Mouse (Mus musculus) embryonic facial prominence, embryonic 13.5 days (tissue): ENCODE measurements around the gene Rtn4. TPM values are rescaled to one million over a fixed set of nuclear protein-coding genes. Genes with fewer than 3 reads are reported as not detected.
"Not testable (repeated sequence)": the region's sequence is repeated elsewhere in the genome, so short reads cannot be mapped to it uniquely, and the experiment has no call there.

Source experiments
- ATAC-seq: fragments of 200-750 bp; cut with Nextera tagmentation; 2 replicates; pipeline ENCODE4 v1.8.0; 2017; ENCODE audit warnings: low read depth; ENCODE audit not compliant: insufficient number of reproducible peaks, insufficient read depth, low FRiP score, low TSS enrichment
- H3K27ac ChIP-seq: fragments of 300-500 bp; sonication (generic); 2 replicates; pipeline ENCODE4 v1.5.1; 2015; ENCODE audit warnings: moderate library complexity, mild to moderate bottlenecking, inconsistent platforms
- H3K27me3 ChIP-seq: fragments of 300-500 bp; sonication (generic); 2 replicates; pipeline ENCODE4 v1.6.1; 2015; ENCODE audit warnings: mild to moderate bottlenecking, inconsistent platforms
- H3K36me3 ChIP-seq: fragments of 300-500 bp; sonication (generic); 2 replicates; pipeline ENCODE4 v1.6.1; 2015; ENCODE audit warnings: mild to moderate bottlenecking, inconsistent platforms
- H3K4me1 ChIP-seq: fragments of 300-500 bp; sonication (generic); 2 replicates; pipeline ENCODE4 v1.6.1; 2015; ENCODE audit warnings: inconsistent platforms
- H3K4me2 ChIP-seq: fragments of 300-500 bp; sonication (generic); 2 replicates; pipeline ENCODE4 v1.6.1; 2015; ENCODE audit warnings: moderate library complexity, mild to moderate bottlenecking, inconsistent platforms
- H3K4me3 ChIP-seq: fragments of 300-500 bp; sonication (generic); 2 replicates; pipeline ENCODE4 v1.5.1; 2015; ENCODE audit warnings: mild to moderate bottlenecking, inconsistent platforms
- H3K9ac ChIP-seq: fragments of 300-500 bp; sonication (generic); 2 replicates; pipeline ENCODE4 v1.6.1; 2015; ENCODE audit warnings: mild to moderate bottlenecking, inconsistent platforms
- H3K9me3 ChIP-seq: fragments of 300-500 bp; sonication (generic); 2 replicates; pipeline ENCODE4 v1.6.1; 2016; ENCODE audit warnings: inconsistent platforms
- WGBS: fragments of 180-500 bp; shearing (Covaris S2); methylation state at CpG from one replicate; pipeline ENCODE4 v1.1.7; 2015; ENCODE audit warnings: mixed read lengths; 5-methylcytosine and 5-hydroxymethylcytosine counted together
- polyA plus RNA-seq: library from polyadenylated mRNA; unstranded; fragments of >200 nt; fragmentation: Nextera tagmentation; extraction: Ambion mirVana; gene quantifications from 2 replicates; pipeline ENCODE4 v1.2.1, GENCODE M21; 2015

Rtn4 gene
- polyA plus RNA-seq, 1 experiment from 2014 or later, result 68.3 TPM

- Histone ChIP-seq H3K9me3 (no peaks in the 10 kb centered on the region), H3K4me3 (no peak overlapping the region), H3K4me1 (no peaks in the 10 kb centered on the region), H3K27me3 (no peaks in the 10 kb centered on the region), H3K4me2 (no peak overlapping the region), H3K9ac (no peak overlapping the region), H3K36me3 (peaks cover 45% of the 10 kb centered on the region), H3K27ac (no peak overlapping the region)
- WGBS, result 90% methylated on average over 1 of the region's 1 CpGs
- ATAC-seq, result no peak
Observed at GRCm38 (mm10) chr11:29747881-29748280, 55.1 kb downstream of the Rtn4 start.

GRCm38 (mm10) chr11:29748750-29749467 is 56.2 kb downstream of the Rtn4 start:
- Histone ChIP-seq H3K9ac (no peak overlapping the region), H3K27me3 (no peaks in the 10 kb centered on the region), H3K4me2 (no peak overlapping the region), H3K9me3 (no peaks in the 10 kb centered on the region), H3K4me3 (no peak overlapping the region), H3K4me1 (no peaks in the 10 kb centered on the region), H3K36me3 (peaks cover 36% of the 10 kb centered on the region), H3K27ac (no peak overlapping the region)
- WGBS, result 79% methylated on average over 8 of the region's 8 CpGs
- no peak for ATAC-seq

DNA sequence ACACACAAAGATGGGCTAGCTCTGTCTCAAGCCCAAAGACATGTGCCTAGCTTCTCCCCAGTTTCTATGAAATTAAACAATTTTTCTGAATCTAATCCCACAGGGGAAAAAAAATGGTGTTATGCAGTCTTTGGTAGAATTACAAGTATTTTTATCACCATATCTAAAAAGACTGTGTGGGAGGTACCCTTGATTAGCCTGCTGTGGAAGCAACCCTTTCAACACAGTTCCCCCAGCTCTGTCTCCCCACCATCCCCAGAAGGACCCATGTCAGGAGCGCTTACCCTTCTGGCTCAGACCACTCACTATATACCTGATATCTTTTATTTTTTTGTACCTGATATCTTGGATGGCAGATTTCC is 56.7 kb downstream of the Rtn4 start:
- Histone ChIP-seq H3K9ac (no peak overlapping the region), H3K4me3 (no peak overlapping the region), H3K27me3 (no peaks in the 10 kb centered on the region), H3K4me1 (no peaks in the 10 kb centered on the region), H3K36me3 (peaks cover 34% of the 10 kb centered on the region), H3K9me3 (no peaks in the 10 kb centered on the region), H3K4me2 (no peak overlapping the region), H3K27ac (no peak overlapping the region)
- 100% methylated on average over 1 of the region's 1 CpGs for WGBS
- ATAC-seq, result no peak

GRCm38 (mm10) chr11:29751013-29751412 is 58.3 kb downstream of the Rtn4 start:
- Histone ChIP-seq H3K4me1 (no peaks in the 10 kb centered on the region), H3K4me3 (no peak overlapping the region), H3K9me3 (no peaks in the 10 kb centered on the region), H3K4me2 (no peak overlapping the region), H3K9ac (no peak overlapping the region), H3K27ac (no peak overlapping the region), H3K36me3 (peaks cover 20% of the 10 kb centered on the region), H3K27me3 (no peaks in the 10 kb centered on the region)
- ATAC-seq, result no peak
- WGBS, result 95% methylated on average over 2 of the region's 2 CpGs

- ATAC-seq, result no peak
Observed at GRCm38 (mm10) chr11:29751648-29752611, 59.2 kb downstream of the Rtn4 start.

GRCm38 (mm10) chr11:29756007-29756406 is 63.3 kb downstream of the Rtn4 start:
- ATAC-seq, H3K27ac ChIP-seq, H3K9ac ChIP-seq, H3K4me3 ChIP-seq, H3K4me1 ChIP-seq, H3K27me3 ChIP-seq, H3K9me3 ChIP-seq, H3K4me2 ChIP-seq, H3K36me3 ChIP-seq: not testable (repeated sequence)
- WGBS, result 91% methylated on average over 5 of the region's 5 CpGs

More at GRCm38 (mm10) chr11:29751648-29752611, 59.2 kb downstream of the Rtn4 start:
- no peak overlapping the region for H3K4me2 ChIP-seq
- no peaks in the 10 kb centered on the region for H3K9me3 ChIP-seq
- no peak overlapping the region for H3K9ac ChIP-seq
- no peak overlapping the region for H3K27ac ChIP-seq
- peaks cover 11% of the 10 kb centered on the region for H3K36me3 ChIP-seq
- no peaks in the 10 kb centered on the region for H3K4me1 ChIP-seq
- no peak overlapping the region for H3K4me3 ChIP-seq
- WGBS, result 84% methylated on average over 14 of the region's 14 CpGs
- no peaks in the 10 kb centered on the region for H3K27me3 ChIP-seq

- H3K4me2 ChIP-seq, result no peak overlapping the region
- no peak overlapping the region for H3K27ac ChIP-seq
- H3K9ac ChIP-seq, result no peak overlapping the region
- H3K4me1 ChIP-seq, result no peaks in the 10 kb centered on the region
- ATAC-seq, result no peak
- 87% methylated on average over 5 of the region's 5 CpGs for WGBS
- H3K9me3 ChIP-seq, result no peaks in the 10 kb centered on the region
- H3K27me3 ChIP-seq, result no peaks in the 10 kb centered on the region
- H3K36me3 ChIP-seq, result no peaks in the 10 kb centered on the region
- no peak overlapping the region for H3K4me3 ChIP-seq
Observed at GRCm38 (mm10) chr11:29758617-29759016, 65.9 kb downstream of the Rtn4 start.

GRCm38 (mm10) chr11:29761387-29761786 is 68.6 kb downstream of the Rtn4 start:
- WGBS, result 92% methylated on average over 9 of the region's 9 CpGs
- H3K4me3 ChIP-seq, result no peak overlapping the region
- H3K4me2 ChIP-seq, result no peak overlapping the region
- H3K36me3 ChIP-seq, result no peaks in the 10 kb centered on the region
- no peaks in the 10 kb centered on the region for H3K9me3 ChIP-seq
- H3K27ac ChIP-seq, result no peak overlapping the region
- H3K27me3 ChIP-seq, result no peaks in the 10 kb centered on the region
- no peak overlapping the region for H3K9ac ChIP-seq
- ATAC-seq, result no peak
- no peaks in the 10 kb centered on the region for H3K4me1 ChIP-seq

DNA sequence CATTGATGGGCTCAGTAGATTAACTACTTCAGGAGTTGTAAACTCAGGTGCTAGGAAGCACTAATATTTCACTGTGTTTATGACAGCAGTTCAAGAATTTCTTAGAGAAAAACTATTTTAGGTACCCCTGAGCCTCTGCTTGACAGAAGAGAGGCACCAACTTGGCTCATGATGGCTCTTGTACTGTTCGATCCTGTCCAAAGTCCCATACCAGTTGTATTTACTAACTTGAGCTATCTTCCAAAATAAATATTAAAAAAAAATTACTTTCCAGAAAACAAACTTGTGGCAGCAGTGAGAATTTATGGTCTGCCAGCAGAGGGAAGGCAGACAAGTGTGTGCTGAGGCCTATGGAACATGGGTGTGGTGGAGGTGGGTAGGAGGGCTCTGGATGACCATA is 70.0 kb downstream of the Rtn4 start:
- no peak for ATAC-seq
- H3K36me3 ChIP-seq, result no peaks in the 10 kb centered on the region
- H3K4me3 ChIP-seq, result no peak overlapping the region
- no peak overlapping the region for H3K4me2 ChIP-seq
- H3K9ac ChIP-seq, result no peak overlapping the region
- no peaks in the 10 kb centered on the region for H3K9me3 ChIP-seq
- H3K27me3 ChIP-seq, result no peaks in the 10 kb centered on the region
- H3K4me1 ChIP-seq, result no peaks in the 10 kb centered on the region
- no peak overlapping the region for H3K27ac ChIP-seq
- WGBS, result 93% methylated on average over 1 of the region's 1 CpGs

DNA sequence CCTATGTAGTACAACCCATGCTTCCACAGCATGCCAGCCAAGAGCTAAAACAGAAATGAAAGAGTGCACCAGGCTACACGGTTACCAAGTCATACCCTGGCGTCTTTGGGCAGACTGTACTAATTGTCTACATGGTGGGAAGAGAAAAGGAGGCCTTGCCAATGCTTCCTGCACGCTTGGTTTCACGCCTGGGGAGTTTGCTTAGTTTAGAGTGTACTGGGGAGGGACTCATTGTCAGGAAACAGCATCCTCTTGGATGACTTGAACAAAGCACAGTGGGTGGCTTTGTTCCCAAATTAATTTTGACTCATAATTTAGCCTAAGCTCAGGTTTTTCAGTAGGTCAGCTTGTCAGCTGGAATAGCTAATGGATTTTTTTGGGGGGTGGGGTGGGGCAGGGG is 72.3 kb downstream of the Rtn4 start:
- H3K27me3 ChIP-seq, result no peaks in the 10 kb centered on the region
- ATAC-seq, result no peak
- H3K27ac ChIP-seq, result no peak overlapping the region
- H3K9ac ChIP-seq, result no peak overlapping the region
- no peak overlapping the region for H3K4me3 ChIP-seq
- WGBS, result 41% methylated on average over 4 of the region's 4 CpGs
- H3K4me1 ChIP-seq, result no peaks in the 10 kb centered on the region
- no peaks in the 10 kb centered on the region for H3K36me3 ChIP-seq
- no peak overlapping the region for H3K4me2 ChIP-seq
- no peaks in the 10 kb centered on the region for H3K9me3 ChIP-seq

GRCm38 (mm10) chr11:29766313-29766982 is 73.7 kb downstream of the Rtn4 start:
- no peaks in the 10 kb centered on the region for H3K36me3 ChIP-seq
- no peak overlapping the region for H3K27ac ChIP-seq
- H3K9ac ChIP-seq, result no peak overlapping the region
- H3K9me3 ChIP-seq, result no peaks in the 10 kb centered on the region
- ATAC-seq, result no peak
- H3K4me1 ChIP-seq, result no peaks in the 10 kb centered on the region
- WGBS, result 82% methylated on average over 11 of the region's 11 CpGs
- 0 out of 2 replicates have a peak, but pooled peaks cover 2% of the 10 kb centered on the region for H3K27me3 ChIP-seq
- no peak overlapping the region for H3K4me3 ChIP-seq
- H3K4me2 ChIP-seq, result no peak overlapping the region
